Mouse (Mus musculus) C2C12 (cell line): Measurements from ENCODE around the gene Slc10a7.

Experiments used
- CEBPB ChIP-seq: IDR thresholded peaks from one replicate; pipeline ENCODE4 v1.6.1; 2011; ENCODE audit warnings: low read depth, mild to moderate bottlenecking, control low read depth, moderate library complexity
- CTCF ChIP-seq: IDR thresholded peaks from one replicate; pipeline ENCODE4 v1.5.1; 2011; ENCODE audit not compliant: control insufficient read depth, insufficient read depth, insufficient read length
- FOSL1 ChIP-seq: IDR thresholded peaks from one replicate; pipeline ENCODE4 v1.8.0; 2011; ENCODE audit warnings: mild to moderate bottlenecking, low read length; ENCODE audit not compliant: poor library complexity, insufficient read depth, severe bottlenecking
- MAX ChIP-seq: IDR thresholded peaks from one replicate; pipeline ENCODE4 v1.6.1; 2011; ENCODE audit warnings: mild to moderate bottlenecking, control low read depth
- USF1 ChIP-seq: IDR thresholded peaks from one replicate; pipeline ENCODE4 v1.6.1; 2011; ENCODE audit warnings: low read depth, mild to moderate bottlenecking, control low read depth, moderate library complexity

DNA sequence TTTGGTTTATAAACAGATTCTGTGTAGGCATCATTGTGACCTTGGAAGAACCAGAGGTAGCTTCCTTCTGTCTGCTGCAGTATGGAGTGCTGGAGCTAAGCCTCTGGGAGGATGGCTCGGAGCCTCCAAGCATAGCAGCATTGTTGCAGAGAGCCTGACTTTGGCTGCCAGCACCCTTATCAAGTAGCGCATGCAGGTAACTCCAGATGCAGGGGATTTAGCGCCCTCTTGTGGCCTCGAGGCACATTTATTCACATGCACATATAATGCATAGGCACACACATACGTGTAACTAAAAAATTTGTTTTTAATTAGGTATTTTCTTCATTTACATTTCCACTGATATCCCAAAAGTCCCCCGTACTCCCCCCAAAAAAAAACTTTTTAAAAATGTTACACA is 52.5 kb downstream of the Slc10a7 start:
- TF ChIP-seq CTCF: no peak
- TF ChIP-seq CEBPB: no peak
- TF ChIP-seq MAX: no peak
- TF ChIP-seq USF1: no peak
- no peak for TF ChIP-seq FOSL1
